Mouse (Mus musculus): ENCODE results near the gene Atf3.

Gene Atf3

GRCm38 (mm10) chr1:191217939-191218338, at the start of gene Atf3:
Atf3 (minus strand) TSS chr1:191218039.
- DNase-seq (ENCODE audit: low read depth, low spot score), result no peak

GRCm38 (mm10) chr1:191267162-191267561, 49.3 kb upstream of the Atf3 start:
- DNase-seq (ENCODE audit: low read depth, low spot score), result no peak

- no peak for DNase-seq (ENCODE audit: low read depth, low spot score)
Measured at GRCm38 (mm10) chr1:191263471-191263870, 45.6 kb upstream of the Atf3 start.

- DNase-seq (ENCODE audit: low read depth, low spot score), result no peak
Measured at GRCm38 (mm10) chr1:191261861-191262260, 44.0 kb upstream of the Atf3 start.

- no peak for DNase-seq (ENCODE audit: low read depth, low spot score)
Measured at GRCm38 (mm10) chr1:191259661-191260060, 41.8 kb upstream of the Atf3 start.

- DNase-seq (ENCODE audit: low read depth, low spot score), result no peak
Measured at GRCm38 (mm10) chr1:191259121-191259520, 41.3 kb upstream of the Atf3 start.

- no peak for DNase-seq (ENCODE audit: low read depth, low spot score)
Measured at GRCm38 (mm10) chr1:191258521-191258920, 40.7 kb upstream of the Atf3 start.

- no peak for DNase-seq (ENCODE audit: low read depth, low spot score)
Measured at GRCm38 (mm10) chr1:191257981-191258380, 40.1 kb upstream of the Atf3 start.

- DNase-seq (ENCODE audit: low read depth, low spot score), result no peak
Measured at GRCm38 (mm10) chr1:191257351-191257771, 39.5 kb upstream of the Atf3 start.

GRCm38 (mm10) chr1:191256566-191257350, 38.9 kb upstream of the Atf3 start:
- no peak for DNase-seq (ENCODE audit: low read depth, low spot score)

- DNase-seq (ENCODE audit: low read depth, low spot score), result no peak
Measured at GRCm38 (mm10) chr1:191256134-191256533, 38.3 kb upstream of the Atf3 start.

- no peak for DNase-seq (ENCODE audit: low read depth, low spot score)
Measured at GRCm38 (mm10) chr1:191254448-191254847, 36.6 kb upstream of the Atf3 start.

- DNase-seq (ENCODE audit: low read depth, low spot score), result no peak
Measured at GRCm38 (mm10) chr1:191253636-191254035, 35.8 kb upstream of the Atf3 start.

GRCm38 (mm10) chr1:191249975-191250374, 32.1 kb upstream of the Atf3 start:
- no peak for DNase-seq (ENCODE audit: low read depth, low spot score)

- DNase-seq (ENCODE audit: low read depth, low spot score), result no peak
Measured at GRCm38 (mm10) chr1:191248423-191248822, 30.6 kb upstream of the Atf3 start.

- no peak for DNase-seq (ENCODE audit: low read depth, low spot score)
Measured at GRCm38 (mm10) chr1:191247561-191247960, 29.7 kb upstream of the Atf3 start.

- no peak for DNase-seq (ENCODE audit: low read depth, low spot score)
Measured at GRCm38 (mm10) chr1:191243855-191244254, 26.0 kb upstream of the Atf3 start.

GRCm38 (mm10) chr1:191242065-191242698, 24.3 kb upstream of the Atf3 start:
- DNase-seq (ENCODE audit: low read depth, low spot score), result no peak

- DNase-seq (ENCODE audit: low read depth, low spot score), result no peak
Measured at GRCm38 (mm10) chr1:191241574-191241973, 23.7 kb upstream of the Atf3 start.

- DNase-seq (ENCODE audit: low read depth, low spot score), result no peak
Measured at GRCm38 (mm10) chr1:191239602-191240001, 21.8 kb upstream of the Atf3 start.

GRCm38 (mm10) chr1:191235788-191236542, 18.1 kb upstream of the Atf3 start:
- DNase-seq (ENCODE audit: low read depth, low spot score), result no peak

GRCm38 (mm10) chr1:191234837-191235236, 17.0 kb upstream of the Atf3 start:
- no peak for DNase-seq (ENCODE audit: low read depth, low spot score)

All from brain, embryonic 18.5 days (tissue).